Mouse (Mus musculus): ENCODE measurements around the gene Syt14.

Syt14 gene

DNA sequence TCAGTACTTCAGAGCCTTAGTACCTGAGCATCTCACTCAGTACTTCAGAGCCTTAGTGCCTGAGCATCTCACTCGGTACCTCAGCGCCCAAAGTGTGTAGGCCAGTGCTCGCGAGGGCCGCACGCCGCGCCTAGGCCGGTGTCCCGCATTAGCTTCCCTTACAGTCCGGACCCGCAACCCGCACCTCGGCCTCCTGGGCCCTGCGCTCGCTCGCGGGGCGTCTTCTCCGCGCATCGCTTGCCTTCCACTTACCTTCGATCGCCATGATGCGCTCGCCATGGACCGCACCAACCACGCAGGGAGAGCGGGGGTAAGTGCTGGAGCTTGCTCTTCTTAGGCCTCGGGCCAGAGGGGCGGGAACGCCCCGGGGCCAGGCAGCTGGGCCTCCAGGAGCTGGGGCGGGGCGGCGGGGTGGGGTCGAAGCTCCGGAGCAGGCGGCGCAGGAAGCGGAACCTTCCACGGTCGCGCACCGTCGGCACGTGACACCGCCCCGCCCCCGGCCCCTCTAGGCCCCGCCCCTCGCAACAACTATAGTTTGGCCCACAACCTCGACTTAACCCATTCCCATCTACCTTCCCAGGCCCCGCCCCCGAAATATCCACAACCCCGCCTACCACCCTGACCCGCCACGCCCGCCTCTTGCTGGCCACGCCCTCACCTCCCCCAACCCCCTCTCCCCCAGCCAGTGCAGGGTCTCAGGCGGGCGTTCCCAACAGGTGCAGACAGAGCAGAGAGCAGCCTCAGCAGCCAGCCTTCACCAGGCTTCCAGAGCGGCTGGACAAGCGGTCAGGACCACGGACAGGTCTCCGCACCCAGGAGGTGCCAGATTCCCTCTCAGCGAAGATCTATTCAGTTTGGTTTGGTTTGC, at the start of gene Syt14:
Gene Syt14 (minus strand): TSS at position 405 of the 868 bp plus-strand sequence.
- peak; percentile 49 for DNase-seq (ENCODE audit: extremely low spot score, low read depth, low spot score)

DNA sequence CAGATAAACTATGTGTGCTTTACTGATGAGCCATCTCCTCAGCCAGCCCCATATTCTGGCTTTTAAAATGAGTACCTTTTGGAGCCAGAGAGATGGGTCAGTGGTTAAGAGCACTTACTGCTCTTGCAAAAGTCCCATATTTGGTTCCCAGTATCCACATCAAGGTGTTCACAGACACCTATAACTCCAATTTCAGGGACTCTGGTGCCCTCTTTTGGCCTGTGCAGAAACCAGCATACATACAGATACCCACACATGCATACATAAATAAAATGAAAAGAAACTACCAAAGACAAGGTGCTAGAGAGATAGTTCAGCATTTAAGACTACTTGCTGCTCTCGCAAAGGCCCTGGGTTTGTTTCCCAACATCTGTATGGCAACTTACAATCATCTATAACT, 48.4 kb upstream of the Syt14 start:
- DNase-seq (ENCODE audit: extremely low spot score, low read depth, low spot score), result no peak

- no peak for DNase-seq (ENCODE audit: extremely low spot score, low read depth, low spot score)
These were observed 47.5 kb upstream of the Syt14 start for GRCm38 (mm10) chr1:193083051-193083450.

- no peak for DNase-seq (ENCODE audit: extremely low spot score, low read depth, low spot score)
These were observed 46.8 kb upstream of the Syt14 start for GRCm38 (mm10) chr1:193082311-193082921.

DNA sequence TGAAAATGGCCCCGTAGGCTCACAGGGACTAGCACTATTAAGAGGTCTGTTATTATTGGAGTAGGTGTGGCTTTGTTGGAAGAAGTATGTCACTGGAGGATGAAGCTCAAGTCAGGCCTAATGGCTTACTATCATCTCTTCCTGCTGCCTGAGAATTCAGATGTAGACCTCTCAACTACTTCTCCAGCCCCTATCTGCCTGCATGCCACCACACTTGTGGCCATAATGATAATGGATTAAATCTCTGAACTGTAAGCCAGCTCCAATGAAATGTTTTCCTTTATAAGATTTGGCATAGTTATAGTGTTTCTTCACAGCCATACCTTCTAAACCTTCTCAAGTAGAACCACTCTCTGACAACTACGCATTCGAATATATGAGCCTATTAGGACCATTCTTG, 27.0 kb upstream of the Syt14 start:
- DNase-seq (ENCODE audit: extremely low spot score, low read depth, low spot score), result no peak

- DNase-seq (ENCODE audit: extremely low spot score, low read depth, low spot score), result no peak
These were observed 24.6 kb upstream of the Syt14 start for GRCm38 (mm10) chr1:193060167-193060566.

DNA sequence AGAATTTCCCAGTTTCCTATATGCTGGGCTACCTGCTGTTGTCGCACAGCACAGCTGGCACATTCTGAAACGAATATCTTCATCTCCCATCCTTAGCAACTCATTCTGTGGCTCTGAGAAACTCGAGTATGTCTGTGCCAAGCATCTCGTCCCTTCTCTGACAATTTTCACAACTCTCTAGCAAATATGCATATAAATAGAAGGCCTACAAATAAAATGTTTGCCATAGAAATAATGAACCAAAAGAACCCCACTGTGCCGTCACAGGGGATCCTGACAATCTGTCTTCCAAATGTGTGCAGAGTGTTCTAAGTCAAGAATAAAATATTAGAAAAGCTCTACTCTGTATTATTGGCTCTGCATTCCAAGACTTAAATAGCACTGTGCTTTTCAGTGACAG, 24.0 kb upstream of the Syt14 start:
- DNase-seq (ENCODE audit: extremely low spot score, low read depth, low spot score), result no peak

DNA sequence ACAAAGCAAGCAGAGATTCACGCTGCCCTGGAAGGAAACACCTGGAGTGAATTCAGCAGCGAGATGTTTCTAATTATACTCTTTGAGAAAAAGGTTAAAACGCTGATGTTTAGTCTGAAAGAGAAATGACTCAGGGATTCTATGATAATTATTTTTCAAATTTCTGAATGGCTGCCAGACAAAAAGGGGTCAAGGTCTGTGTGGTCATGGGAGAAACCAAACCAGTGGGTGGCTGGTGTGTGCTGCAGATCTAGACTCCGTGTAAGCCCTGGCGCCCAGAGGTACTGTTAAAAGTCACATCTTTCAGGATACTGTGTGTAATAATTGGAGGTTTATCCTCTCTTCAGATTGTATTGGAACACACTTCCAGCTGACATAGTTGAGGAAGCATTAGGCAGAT, 18.8 kb upstream of the Syt14 start:
- DNase-seq (ENCODE audit: extremely low spot score, low read depth, low spot score), result no peak

DNA sequence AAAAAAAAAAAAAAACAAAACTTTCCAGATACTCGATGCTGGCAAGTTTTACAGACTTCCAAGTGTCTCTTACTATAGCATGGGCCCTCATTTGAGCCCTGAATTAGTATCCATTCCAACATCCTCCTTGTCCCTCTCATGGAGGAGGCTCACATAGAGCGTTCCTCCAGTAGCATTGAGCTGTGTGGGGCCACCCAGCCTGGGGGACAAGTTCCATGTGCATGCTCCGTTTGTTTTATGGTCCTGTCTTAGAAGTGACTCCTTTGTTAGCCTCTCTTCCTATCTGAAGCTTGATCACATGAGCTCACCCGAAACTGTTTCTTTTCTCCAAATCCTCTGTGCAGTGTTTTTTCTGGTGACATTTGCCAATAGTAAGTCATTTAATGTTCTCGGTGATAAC, 17.5 kb upstream of the Syt14 start:
- DNase-seq (ENCODE audit: extremely low spot score, low read depth, low spot score), result no peak

DNA sequence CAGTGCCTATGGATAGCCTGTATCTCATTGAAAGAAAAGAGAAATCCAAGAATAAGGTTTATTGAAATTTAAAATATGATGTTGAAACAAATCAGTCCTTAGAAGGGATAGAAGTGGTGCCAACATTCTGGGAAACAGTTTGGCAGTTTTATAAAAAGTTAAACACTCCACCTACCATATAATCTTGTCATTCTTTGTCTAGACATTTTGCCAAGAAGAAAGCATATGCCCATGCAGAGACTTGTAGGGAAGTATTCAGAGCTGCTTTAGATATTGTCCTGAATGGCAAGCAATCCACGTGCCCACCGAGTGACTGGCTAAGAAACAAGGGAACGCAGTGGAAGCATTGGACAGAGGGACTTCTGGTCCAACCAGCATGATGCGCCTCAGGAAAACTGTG, 12.0 kb upstream of the Syt14 start:
- no peak for DNase-seq (ENCODE audit: extremely low spot score, low read depth, low spot score)

GRCm38 (mm10) chr1:193042760-193043295, 7.3 kb upstream of the Syt14 start:
- no peak for DNase-seq (ENCODE audit: extremely low spot score, low read depth, low spot score)

- DNase-seq (ENCODE audit: extremely low spot score, low read depth, low spot score), result no peak
These were observed 614 bp downstream of the Syt14 start for GRCm38 (mm10) chr1:193034951-193035370.

DNA sequence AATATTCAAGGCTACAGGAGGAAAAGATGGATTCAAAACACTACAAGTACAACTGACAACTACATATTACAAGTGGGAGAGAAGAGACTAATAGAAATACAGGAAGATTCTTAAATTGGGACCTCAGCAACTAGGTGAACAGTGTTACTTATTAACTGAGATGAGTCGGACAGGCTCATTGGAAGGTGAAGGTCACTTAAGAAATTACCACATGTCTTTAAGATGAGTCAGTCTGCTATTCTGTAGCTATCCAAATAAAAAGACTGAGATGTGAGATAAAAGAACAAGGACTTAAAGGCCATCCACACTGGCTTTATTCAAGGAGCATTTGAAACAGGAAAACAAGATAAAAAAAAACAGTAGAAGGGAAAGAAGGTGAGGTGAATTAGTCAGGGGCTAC, 11.3 kb downstream of the Syt14 start:
- no peak for DNase-seq (ENCODE audit: extremely low spot score, low read depth, low spot score)

DNA sequence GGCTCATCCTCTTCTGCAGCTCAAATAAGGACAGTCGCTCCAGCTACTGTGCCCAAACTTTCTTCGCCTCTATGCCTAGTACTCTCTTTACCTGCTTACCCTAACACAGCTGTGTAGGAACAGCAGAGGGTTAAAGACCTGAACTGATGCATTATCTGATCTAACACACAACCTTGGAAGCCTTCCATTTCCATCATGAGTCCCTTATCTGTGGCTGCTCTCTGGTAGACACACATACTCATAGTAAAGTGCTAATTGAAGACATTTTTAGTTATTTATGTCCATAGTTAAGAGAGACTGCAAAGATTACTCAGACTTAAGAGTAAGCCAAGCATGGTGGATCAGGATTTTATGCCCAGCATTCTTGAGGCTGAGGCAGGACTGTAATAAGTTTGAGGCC, 23.2 kb downstream of the Syt14 start:
- no peak for DNase-seq (ENCODE audit: extremely low spot score, low read depth, low spot score)

- no peak for DNase-seq (ENCODE audit: extremely low spot score, low read depth, low spot score)
These were observed 24.4 kb downstream of the Syt14 start for GRCm38 (mm10) chr1:193011000-193011769.

GRCm38 (mm10) chr1:193004581-193004980, 31.0 kb downstream of the Syt14 start:
- no peak for DNase-seq (ENCODE audit: extremely low spot score, low read depth, low spot score)

DNA sequence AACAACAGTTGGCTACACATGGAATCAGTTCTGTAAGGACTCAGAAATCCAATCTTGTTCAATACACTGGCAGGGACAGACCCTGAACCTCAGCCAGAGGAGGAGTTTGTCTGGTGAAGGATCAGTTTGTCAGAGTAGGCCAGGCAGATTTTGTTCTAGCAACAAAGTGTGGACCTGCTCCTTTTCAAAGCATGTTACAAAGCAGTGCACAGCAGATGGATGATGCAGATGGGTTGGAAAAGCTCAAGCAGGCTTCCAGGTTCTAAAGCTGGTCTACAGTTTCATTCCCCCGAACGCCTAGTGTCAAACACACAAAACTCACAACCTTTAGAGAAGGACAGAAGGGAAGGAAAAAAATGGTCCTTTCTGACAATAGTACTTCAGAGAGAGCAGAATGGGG, 31.6 kb downstream of the Syt14 start:
- DNase-seq (ENCODE audit: extremely low spot score, low read depth, low spot score), result no peak

GRCm38 (mm10) chr1:193002307-193002706, 33.3 kb downstream of the Syt14 start:
- DNase-seq (ENCODE audit: extremely low spot score, low read depth, low spot score), result no peak

- no peak for DNase-seq (ENCODE audit: extremely low spot score, low read depth, low spot score)
These were observed 34.0 kb downstream of the Syt14 start for GRCm38 (mm10) chr1:193001587-193001986.

- DNase-seq (ENCODE audit: extremely low spot score, low read depth, low spot score), result no peak
These were observed 34.7 kb downstream of the Syt14 start for GRCm38 (mm10) chr1:193000908-193001307.

GRCm38 (mm10) chr1:192994179-192994873, 41.2 kb downstream of the Syt14 start:
- no peak for DNase-seq (ENCODE audit: extremely low spot score, low read depth, low spot score)
